Mouse (Mus musculus) frontal cortex, postnatal 25 days (tissue): Measurements from ENCODE around the gene Lmo2.

Experiments used
- DNase-seq, 2 experiments: peaks; one replicate each; pipeline ENCODE4 v3.0.0; 2022; ENCODE audit warnings: low spot score in 2 of 2

Lmo2 gene

GRCm38 (mm10) chr2:103941085-103941484, 16.7 kb upstream of the Lmo2 start:
- no peak for DNase-seq

- DNase-seq: no peak
Measured at GRCm38 (mm10) chr2:103944859-103945258, 12.9 kb upstream of the Lmo2 start.

- DNase-seq: no peak
Measured at GRCm38 (mm10) chr2:103945571-103946092, 12.2 kb upstream of the Lmo2 start.

- DNase-seq: no peak
Measured at GRCm38 (mm10) chr2:103946892-103947291, 10.9 kb upstream of the Lmo2 start.

GRCm38 (mm10) chr2:103947982-103948655, 9.7 kb upstream of the Lmo2 start:
- no peak for DNase-seq

GRCm38 (mm10) chr2:103953050-103953835, 4.5 kb upstream of the Lmo2 start:
- no peak for DNase-seq

- DNase-seq: no peak
Measured at GRCm38 (mm10) chr2:103955714-103956113, 2.1 kb upstream of the Lmo2 start.

- DNase-seq: no peak
Measured at GRCm38 (mm10) chr2:103956867-103957266, 919 bp upstream of the Lmo2 start.

- DNase-seq: no peak
Measured at GRCm38 (mm10) chr2:103958634-103959033, 848 bp downstream of the Lmo2 start.

- DNase-seq: no peak
Measured at GRCm38 (mm10) chr2:103959066-103959465, 1.3 kb downstream of the Lmo2 start.

GRCm38 (mm10) chr2:103959574-103959973, 1.8 kb downstream of the Lmo2 start:
- DNase-seq: no peak

GRCm38 (mm10) chr2:103962349-103962748, 4.6 kb downstream of the Lmo2 start:
- DNase-seq: no peak

- no peak for DNase-seq
Measured at GRCm38 (mm10) chr2:103965391-103965790, 7.6 kb downstream of the Lmo2 start.

GRCm38 (mm10) chr2:103968186-103968585, 10.4 kb downstream of the Lmo2 start:
- no peak for DNase-seq

GRCm38 (mm10) chr2:103968919-103969436, 11.2 kb downstream of the Lmo2 start:
- no peak for DNase-seq

GRCm38 (mm10) chr2:103969437-103970040, 11.8 kb downstream of the Lmo2 start:
- peak; percentile 22 to 37 for DNase-seq

- DNase-seq: peak in 1 of 2 experiments; percentile 12
Measured at GRCm38 (mm10) chr2:103970041-103970790, 12.4 kb downstream of the Lmo2 start.

GRCm38 (mm10) chr2:103970791-103971649, 13.2 kb downstream of the Lmo2 start:
- no peak for DNase-seq

- DNase-seq: no peak
Measured at GRCm38 (mm10) chr2:103971838-103972237, 14.1 kb downstream of the Lmo2 start.

- no peak for DNase-seq
Measured at GRCm38 (mm10) chr2:103975904-103976303, 18.1 kb downstream of the Lmo2 start.

GRCm38 (mm10) chr2:103977216-103977615, 19.4 kb downstream of the Lmo2 start:
- DNase-seq: no peak
